Mouse (Mus musculus) adrenal gland, adult 8-10 months (tissue): ENCODE results near the gene Gimap3. TPM values are rescaled to one million over a fixed set of nuclear protein-coding genes. Genes with fewer than 3 reads are reported as not detected.

Source experiments
- DNase-seq: peaks from one replicate; pipeline ENCODE4 v3.0.0; 2022
- total RNA-seq, 4 experiments: library from RNA; stranded (reverse); gene quantifications; 2 replicates each; pipeline ENCODE4 v1.2.4; 2022

Gene Gimap3
- total RNA-seq, result 10 to 100 TPM in 3 of 4 experiments, 1 to 10 TPM in 1; 9.6 to 18.3 (median 13.7) TPM

- DNase-seq, result no peak
Measured at GRCm38 (mm10) chr6:48770696-48771095, at the start of gene Gimap3. Gene Gimap3, minus strand, starts transcription at chr6:48770851.

- DNase-seq, result no peak
Measured at GRCm38 (mm10) chr6:48817815-48818214, 47.2 kb upstream of the Gimap3 start.

GRCm38 (mm10) chr6:48815013-48815412, 44.4 kb upstream of the Gimap3 start:
- no peak for DNase-seq

GRCm38 (mm10) chr6:48809494-48810219, 39.0 kb upstream of the Gimap3 start:
- no peak for DNase-seq

- no peak for DNase-seq
Measured at GRCm38 (mm10) chr6:48806746-48807145, 36.1 kb upstream of the Gimap3 start.

GRCm38 (mm10) chr6:48804346-48804745, 33.7 kb upstream of the Gimap3 start:
- no peak for DNase-seq

GRCm38 (mm10) chr6:48803406-48804051, 32.9 kb upstream of the Gimap3 start:
- no peak for DNase-seq

- no peak for DNase-seq
Measured at GRCm38 (mm10) chr6:48801897-48802296, 31.2 kb upstream of the Gimap3 start.

GRCm38 (mm10) chr6:48787867-48788266, 17.2 kb upstream of the Gimap3 start:
- DNase-seq, result no peak

GRCm38 (mm10) chr6:48785601-48786000, 14.9 kb upstream of the Gimap3 start:
- DNase-seq, result no peak

- no peak for DNase-seq
Measured at GRCm38 (mm10) chr6:48785189-48785588, 14.5 kb upstream of the Gimap3 start.

GRCm38 (mm10) chr6:48784406-48784805, 13.8 kb upstream of the Gimap3 start:
- no peak for DNase-seq

- peak; percentile 66 for DNase-seq
Measured at GRCm38 (mm10) chr6:48772030-48772429, 1.4 kb upstream of the Gimap3 start.

GRCm38 (mm10) chr6:48768933-48769332, 1.7 kb downstream of the Gimap3 start:
- no peak for DNase-seq

GRCm38 (mm10) chr6:48768178-48768869, 2.3 kb downstream of the Gimap3 start:
- no peak for DNase-seq

GRCm38 (mm10) chr6:48764496-48764895, 6.2 kb downstream of the Gimap3 start:
- DNase-seq, result peak; percentile 27

GRCm38 (mm10) chr6:48763567-48764270, 6.9 kb downstream of the Gimap3 start:
- DNase-seq, result no peak

GRCm38 (mm10) chr6:48747091-48747966, 23.3 kb downstream of the Gimap3 start:
- DNase-seq, result no peak

GRCm38 (mm10) chr6:48745959-48746889, 24.4 kb downstream of the Gimap3 start, which contains the start of gene Gimap5:
Gene Gimap5, plus strand, starts transcription at chr6:48746197.
- DNase-seq, result peak; percentile 62

GRCm38 (mm10) chr6:48745490-48745889, 25.2 kb downstream of the Gimap3 start:
- no peak for DNase-seq
